Mouse (Mus musculus): ENCODE measurements around the gene Crtam.
A peak's percentile ranks its signal among the peaks of the same experiment; 100 is the strongest.

DNA sequence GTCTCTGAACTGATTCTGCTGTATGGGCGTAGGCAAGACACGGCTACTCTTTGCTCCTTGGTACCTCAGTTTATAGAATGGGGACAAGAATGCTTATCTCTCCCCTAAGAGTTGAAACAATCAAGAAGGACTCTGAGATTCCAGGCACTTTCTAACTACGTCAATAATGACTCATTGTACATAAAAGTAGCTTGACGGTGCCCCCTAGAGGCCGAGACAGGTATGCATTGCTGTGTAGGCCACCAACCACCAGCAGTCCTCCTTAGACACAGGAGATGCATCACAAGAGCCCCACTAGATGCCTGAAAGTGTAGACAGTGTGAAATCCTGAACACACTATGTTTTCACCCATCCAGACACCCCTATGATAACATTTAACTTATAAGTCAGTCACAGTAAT is 24.0 kb upstream of the Crtam start:
- TF ChIP-seq POLR2A (IDR thresholded peaks at IDR 0.05; ENCODE audit: low read depth, low read length) (no peak), CTCF (IDR thresholded peaks at IDR 0.05; ENCODE audit: borderline replicate concordance, insufficient read depth, low read length) (peak; percentile 49; the same call in 1 of the 2 replicates)

Data from embryonic fibroblast, embryonic 13.5 days (primary cell).